ENCODE assay signal across 9 mouse cellular contexts in genomic region chr14:6756384-6757230, GRCm38 (mm10). TPM values are rescaled to one million over a fixed set of nuclear protein-coding genes. Genes with fewer than 3 reads are reported as not detected.
DNase-seq lines count a peak whose midpoint lies in the region; ATAC-seq lines count a peak whose summit lies in the region.
"Not testable (repeated sequence)": the region's sequence is repeated elsewhere in the genome, so short reads cannot be mapped to it uniquely, and the experiment has no call there.
"Had no signal": no experiment of that assay in that cellular context is flagged by ENCODE, and none has a peak within 500 bp of the region (broad histone marks: within the 10 kb centered on the region; RNA-seq: fewer than 3 reads in every experiment).

No protein-coding gene starts in this region.

- not testable (repeated sequence) for H3K4me1 ChIP-seq in embryonic facial prominence, embryonic 12.5 days; hindbrain, embryonic 16.5 days (ENCODE audit: control insufficient read depth, insufficient read depth, low read depth, low read length)

- not testable (repeated sequence) for H3K27ac ChIP-seq in embryonic facial prominence, embryonic 12.5 days; hindbrain, embryonic 16.5 days (ENCODE audit: low read depth, low read length)

- intact Hi-C loops in left cerebral cortex, postnatal 36 days (cut with DNase I): not testable (repeated sequence)

- H3K9ac ChIP-seq in embryonic facial prominence, embryonic 12.5 days: peak overlapping the region; percentile 40; the same call in 1 of the 2 replicates
- H3K9ac ChIP-seq in hindbrain, embryonic 16.5 days (ENCODE audit: low read depth, low read length): peak overlapping the region; percentile 48

- H3K4me2 ChIP-seq in embryonic facial prominence, embryonic 12.5 days (replicated peaks): peak overlapping the region; percentile 46
- H3K4me2 ChIP-seq in hindbrain, embryonic 16.5 days (ENCODE audit: low read length): peak overlapping the region; percentile 45

- not testable (repeated sequence) for ATAC-seq in embryonic facial prominence, embryonic 12.5 days (ENCODE audit: insufficient number of reproducible peaks, insufficient read depth, low FRiP score, low TSS enrichment); hindbrain, embryonic 16.5 days

- WGBS in embryonic facial prominence, embryonic 12.5 days: 0% methylated on average over 28 of the region's 67 CpGs
- 0% methylated on average over 15 of the region's 67 CpGs for WGBS in hindbrain, embryonic 16.5 days

- H3K9me3 ChIP-seq in embryonic facial prominence, embryonic 12.5 days; hindbrain, embryonic 16.5 days (ENCODE audit: control insufficient read depth, low read length): not testable (repeated sequence)

- not testable (repeated sequence) for H3K27me3 ChIP-seq in embryonic facial prominence, embryonic 12.5 days; hindbrain, embryonic 16.5 days (replicated peaks; ENCODE audit: control insufficient read depth, insufficient read depth, low read length)

- not testable (repeated sequence) for H3K36me3 ChIP-seq in embryonic facial prominence, embryonic 12.5 days; hindbrain, embryonic 16.5 days (ENCODE audit: control insufficient read depth, insufficient read depth, low read length)

- H3K4me3 ChIP-seq in embryonic facial prominence, embryonic 12.5 days: peak overlapping the region; percentile 43
- H3K4me3 ChIP-seq in hindbrain, embryonic 16.5 days (ENCODE audit: low read length): peak overlapping the region; percentile 43

- DNase-seq in R1 (ENCODE audit: low read depth, low spot score): peak; percentile 19
- peak; percentile 90 for DNase-seq in heart, adult 11 months
- DNase-seq in left cerebral cortex, postnatal 36 days (ENCODE audit: low spot score in 2 of 2): peak; percentile 5 to 13
- peak; percentile 3 for DNase-seq in lung, postnatal 36 days
- DNase-seq in right cerebral cortex, adult 18-20 months: peak; percentile 0
- peak; percentile 0 to 7 for DNase-seq in urinary bladder, adult 18-20 months (ENCODE audit: low spot score in 2 of 2)

RNA-seq across cellular contexts. Expression of gene Gm3636, which starts 14.5 kb away (rescaled TPM):
- 6.4 TPM in 2 replicates for polyA plus RNA-seq in embryonic facial prominence, embryonic 12.5 days (2016; fragmentation: Nextera tagmentation; extraction: Ambion mirVana)
- polyA plus RNA-seq in hindbrain, embryonic 16.5 days (2015; fragmentation: Nextera tagmentation; extraction: Ambion mirVana): 18.0 and 18.5 TPM in 2 replicates
- 1 to 10 TPM; 1.8 to 4.1 TPM for total RNA-seq in left cerebral cortex, postnatal 36 days (2021)

RNA-seq across cellular contexts. Expression of gene Gm8362, which starts 17.6 kb away (rescaled TPM):
- not detected in 2 replicates for polyA plus RNA-seq in embryonic facial prominence, embryonic 12.5 days (2016; fragmentation: Nextera tagmentation; extraction: Ambion mirVana)
- not detected in 2 replicates for polyA plus RNA-seq in hindbrain, embryonic 16.5 days (2015; fragmentation: Nextera tagmentation; extraction: Ambion mirVana)
- total RNA-seq in left cerebral cortex, postnatal 36 days (2021): not detected
- total RNA-seq: megakaryocyte-erythroid progenitor cell, adult 5-6 weeks had no signal

RNA-seq across cellular contexts. Expression of gene Gm8050, which starts 36.6 kb away (rescaled TPM):
- polyA plus RNA-seq in embryonic facial prominence, embryonic 12.5 days (2016; fragmentation: Nextera tagmentation; extraction: Ambion mirVana): 0.10 TPM in 1 of 2 replicates, not detected in the other
- 0.14 TPM in 1 of 2 replicates, not detected in the other for polyA plus RNA-seq in hindbrain, embryonic 16.5 days (2015; fragmentation: Nextera tagmentation; extraction: Ambion mirVana)
- not detected for total RNA-seq in left cerebral cortex, postnatal 36 days (2021)
- total RNA-seq: megakaryocyte-erythroid progenitor cell, adult 5-6 weeks had no signal

Comparison
In these comparisons a context has a peak if more than half of its experiments do, and no peak if none do; other contexts are left out.
1. DNase-seq: peak in every context shown above with its lines; median percentile 90 in heart, adult 11 months; 19 in R1; 9 in left cerebral cortex, postnatal 36 days; 4 in urinary bladder, adult 18-20 months; 3 in lung, postnatal 36 days; 0 in right cerebral cortex, adult 18-20 months.